Mouse (Mus musculus) neural tube, embryonic 11.5 days (tissue): ENCODE data around the gene Prpf19. TPM values are rescaled to one million over a fixed set of nuclear protein-coding genes. Genes with fewer than 3 reads are reported as not detected.
A peak's percentile ranks its signal among the peaks of the same experiment; 100 is the strongest.

Source experiments
- ATAC-seq: fragments of 200-750 bp; cut with Nextera tagmentation; 2 replicates; pipeline ENCODE4 v1.8.0; 2017; ENCODE audit warnings: moderate number of reproducible peaks, mild to moderate bottlenecking, moderate TSS enrichment, moderate library complexity; ENCODE audit not compliant: insufficient read depth, low FRiP score, low TSS enrichment
- DNase-seq: peaks from one replicate; pipeline ENCODE4 v3.0.0-alpha.2; 2015; ENCODE audit warnings: low spot score
- H3K27ac ChIP-seq: fragments of 300-500 bp; sonication (generic); 2 replicates; pipeline ENCODE4 v1.5.1; 2014; ENCODE audit warnings: low read depth, mild to moderate bottlenecking, low read length
- H3K27me3 ChIP-seq: fragments of 300-500 bp; sonication (generic); 2 replicates; pipeline ENCODE4 v1.6.1; 2014; ENCODE audit warnings: mild to moderate bottlenecking, low read length, mixed read lengths; ENCODE audit not compliant: control insufficient read depth, insufficient read depth
- H3K36me3 ChIP-seq: fragments of 300-500 bp; sonication (generic); 2 replicates; pipeline ENCODE4 v1.6.1; 2014; ENCODE audit warnings: mild to moderate bottlenecking, low read length, moderate library complexity, mixed read lengths; ENCODE audit not compliant: control insufficient read depth, insufficient read depth
- H3K4me1 ChIP-seq: fragments of 300-500 bp; sonication (generic); 2 replicates; pipeline ENCODE4 v1.6.1; 2014; ENCODE audit warnings: low read length, mixed read lengths; ENCODE audit not compliant: control insufficient read depth, insufficient read depth
- H3K4me2 ChIP-seq: fragments of 300-500 bp; sonication (generic); 2 replicates; pipeline ENCODE4 v1.6.1; 2014; ENCODE audit warnings: low read depth, mild to moderate bottlenecking, moderate library complexity
- H3K4me3 ChIP-seq: fragments of 300-500 bp; sonication (generic); 2 replicates; pipeline ENCODE4 v1.5.1; 2014; ENCODE audit warnings: low read depth, low read length
- H3K9ac ChIP-seq: fragments of 300-500 bp; sonication (generic); 2 replicates; pipeline ENCODE4 v1.6.1; 2014; ENCODE audit warnings: mild to moderate bottlenecking, low read length
- H3K9me3 ChIP-seq: fragments of 300-500 bp; sonication (generic); 2 replicates; pipeline ENCODE4 v1.6.1; 2016; ENCODE audit warnings: low read length; ENCODE audit not compliant: control insufficient read depth
- WGBS: fragments of 180-500 bp; shearing (Covaris S2); extraction: QIAGEN DNeasy Blood & Tissue Kit; methylation state at CpG from one replicate; pipeline ENCODE4 v1.1.7; 2014; 5-methylcytosine and 5-hydroxymethylcytosine counted together
- polyA plus RNA-seq: library from polyadenylated mRNA; unstranded; fragments of >200 nt; fragmentation: Nextera tagmentation; extraction: Ambion mirVana; gene quantifications from 2 replicates; pipeline ENCODE4 v1.2.1, GENCODE M21; 2014

Gene Prpf19
- polyA plus RNA-seq, 1 experiment from 2014 or later: 56.8 TPM

DNA sequence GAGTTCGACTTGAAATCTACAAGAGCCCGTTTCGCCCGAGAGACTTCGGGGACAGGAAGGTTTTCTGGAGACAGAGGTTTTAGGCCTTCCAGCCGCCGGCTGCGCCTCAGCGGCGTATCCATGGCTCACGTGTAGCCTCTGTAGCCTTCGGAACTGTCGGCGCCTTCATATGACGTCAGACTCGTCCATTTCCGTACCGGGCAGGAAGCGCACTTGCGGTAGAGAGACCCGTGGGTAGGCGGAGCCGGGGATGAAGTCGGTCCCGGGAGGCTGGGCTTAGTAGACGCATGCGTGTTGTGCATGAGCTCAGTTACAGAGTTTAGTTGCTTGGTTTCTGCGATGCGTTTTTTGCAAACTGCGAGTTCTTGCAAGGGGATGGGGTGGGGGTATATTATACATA, 54.1 kb downstream of the Prpf19 start, which contains the start of gene Ccdc86:
Gene Ccdc86 (minus strand): TSS at position 155 of the 400 bp plus-strand sequence.
- peak; percentile 96 for ATAC-seq

DNA sequence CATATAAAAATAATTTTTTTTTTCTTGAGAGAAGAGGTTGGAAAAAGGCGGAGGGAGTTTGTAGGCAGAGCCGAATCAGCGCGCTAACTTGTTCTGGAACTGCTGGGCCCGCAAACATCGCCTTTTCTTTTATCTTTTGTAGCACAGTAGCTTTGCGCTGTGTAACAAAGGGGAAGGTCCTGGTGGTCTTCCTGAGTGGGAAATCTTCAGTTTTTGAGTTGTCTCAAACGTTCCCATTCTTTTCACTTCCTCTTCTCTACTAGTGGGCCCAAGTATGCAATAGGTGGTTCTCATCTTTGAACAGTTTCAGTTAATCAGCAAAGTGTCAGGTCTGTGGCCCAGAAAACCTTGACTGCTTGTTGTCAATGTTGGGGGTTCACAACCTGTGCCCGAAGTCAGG, 54.5 kb downstream of the Prpf19 start:
- DNase-seq (no peak), ATAC-seq (0 out of 2 replicates have a peak, but pooled peaks have one; percentile 5)
- H3K27ac ChIP-seq: no peak overlapping the region
- H3K4me1 ChIP-seq: peaks cover 18% of the 10 kb centered on the region
- peaks cover 2% of the 10 kb centered on the region for H3K36me3 ChIP-seq
- 30% methylated on average over 9 of the region's 9 CpGs for WGBS
- H3K9ac ChIP-seq: no peak overlapping the region; the same call in 1 of the 2 replicates
- H3K4me3 ChIP-seq: peak overlapping the region; percentile 82
- no peaks in the 10 kb centered on the region for H3K9me3 ChIP-seq
- peak overlapping the region; percentile 100 for H3K4me2 ChIP-seq
- H3K27me3 ChIP-seq: no peaks in the 10 kb centered on the region

More for the DNA sequence above, 54.1 kb downstream of the Prpf19 start, which contains the start of gene Ccdc86:
- Histone ChIP-seq H3K9me3 (no peaks in the 10 kb centered on the region), H3K36me3 (peaks cover 2% of the 10 kb centered on the region), H3K27ac (no peak within 1 kb of the TSS), H3K4me2 (peak within 1 kb of the TSS; percentile 100), H3K4me3 (peak within 1 kb of the TSS; percentile 82), H3K4me1 (peaks cover 18% of the 10 kb centered on the region), H3K9ac (peak within 1 kb of the TSS; percentile 76), H3K27me3 (no peaks in the 10 kb centered on the region)
- WGBS: 0% methylated on average over 30 of the region's 30 CpGs
- peak; percentile 98 for DNase-seq

DNA sequence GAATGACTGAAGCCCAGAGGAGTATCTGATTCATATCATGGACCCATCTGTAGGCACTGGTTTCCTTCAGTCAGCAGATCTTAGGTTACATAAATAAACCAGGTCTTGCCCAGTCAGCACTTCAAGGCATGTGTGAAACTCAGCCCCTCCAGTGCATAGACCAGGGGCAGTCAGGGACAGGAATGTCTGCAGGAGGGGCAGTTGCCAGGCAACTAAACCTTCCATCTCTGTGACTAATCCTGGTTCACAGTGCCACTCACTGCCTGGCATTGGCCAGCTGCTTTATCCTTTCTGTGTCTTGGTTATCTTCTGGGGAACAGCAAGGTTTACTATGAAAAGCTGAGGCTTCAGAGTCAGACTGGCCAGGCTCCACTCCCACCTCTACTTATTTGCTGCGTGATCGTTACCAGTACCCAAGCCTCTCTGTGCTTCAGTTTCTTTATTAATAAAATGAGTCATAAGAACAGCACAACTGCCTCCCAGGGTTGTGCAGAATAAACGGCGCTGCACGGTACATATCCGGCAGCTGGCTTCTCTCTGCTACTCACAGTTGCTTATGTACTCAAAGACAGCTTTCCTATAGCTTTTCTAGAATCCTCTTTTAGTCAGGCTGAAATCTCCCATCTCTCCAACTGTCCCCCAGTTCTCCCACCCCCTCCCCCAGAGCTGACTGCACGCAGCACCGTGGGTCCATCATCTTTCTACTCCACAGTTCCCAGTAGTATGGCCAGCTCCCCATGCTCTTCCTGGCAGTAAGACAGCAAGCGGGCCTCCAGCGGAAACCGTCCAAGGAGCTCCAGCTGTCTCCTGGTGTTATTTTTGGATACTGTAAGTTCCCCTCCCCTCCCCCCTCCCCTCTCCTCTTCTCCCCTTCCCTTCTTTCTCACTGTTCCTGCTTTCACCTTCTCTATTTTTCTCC, 57.2 kb downstream of the Prpf19 start:
- Histone ChIP-seq H3K9ac (no peak overlapping the region), H3K27me3 (no peaks in the 10 kb centered on the region), H3K27ac (no peak overlapping the region), H3K4me3 (no peak overlapping the region), H3K4me1 (peaks cover 12% of the 10 kb centered on the region), H3K36me3 (no peaks in the 10 kb centered on the region), H3K9me3 (no peaks in the 10 kb centered on the region), H3K4me2 (no peak overlapping the region)
- WGBS: 75% methylated on average over 11 of the region's 11 CpGs
- DNase-seq: peak; percentile 19
- ATAC-seq: no peak

Other genes with a start within 250 kb of the Prpf19 start
- gene Pga5, start 217.2 kb upstream of the Prpf19 start, polyA plus RNA-seq: not detected in 2 replicates
- gene Vps37c, start 206.5 kb upstream of the Prpf19 start, polyA plus RNA-seq: 34.3 and 34.4 TPM in 2 replicates
- gene Cd5, start 156.2 kb upstream of the Prpf19 start, polyA plus RNA-seq: 0.11 and 0.24 TPM in 2 replicates
- not detected in 2 replicates for gene Cd6, start 65.2 kb upstream of the Prpf19 start, polyA plus RNA-seq
- 0.09 and 0.53 TPM in 2 replicates for gene Slc15a3, start 55.5 kb upstream of the Prpf19 start, polyA plus RNA-seq
- gene Tmem132a, start 25.3 kb upstream of the Prpf19 start, polyA plus RNA-seq: 82.6 and 85.5 TPM in 2 replicates
- gene Tmem109, start 13.2 kb upstream of the Prpf19 start, polyA plus RNA-seq: 49.4 and 49.5 TPM in 2 replicates
- gene Zp1, start 25.4 kb downstream of the Prpf19 start, polyA plus RNA-seq: not detected in 2 replicates
- gene Ptgdr2, start 41.9 kb downstream of the Prpf19 start, polyA plus RNA-seq: not detected in 2 replicates
- gene Ccdc86, start 54.0 kb downstream of the Prpf19 start, polyA plus RNA-seq: 23.4 and 24.1 TPM in 2 replicates
- not detected in 2 replicates for gene Ms4a10, start 79.4 kb downstream of the Prpf19 start, polyA plus RNA-seq
- gene Ms4a15, start 98.0 kb downstream of the Prpf19 start, polyA plus RNA-seq: not detected in 2 replicates
- gene Ms4a18, start 122.8 kb downstream of the Prpf19 start, polyA plus RNA-seq: not detected in 2 replicates
- not detected in 2 replicates for gene Ms4a8a, start 185.9 kb downstream of the Prpf19 start, polyA plus RNA-seq
- not detected in 2 replicates for gene 1700017D01Rik, start 235.6 kb downstream of the Prpf19 start, polyA plus RNA-seq